Mouse (Mus musculus) hindbrain, embryonic 15.5 days (tissue): ENCODE measurements around the gene Nav2. TPM values are rescaled to one million over a fixed set of nuclear protein-coding genes. Genes with fewer than 3 reads are reported as not detected.

Source experiments
- ATAC-seq: fragments of 200-750 bp; cut with Nextera tagmentation; 2 replicates; pipeline ENCODE4 v1.8.0; 2017; ENCODE audit warnings: low read depth, moderate number of reproducible peaks, moderate TSS enrichment; ENCODE audit not compliant: low FRiP score
- H3K27ac ChIP-seq: fragments of 300-500 bp; sonication (generic); replicated peaks from 2 replicates; pipeline ENCODE4 v1.5.1; 2015; ENCODE audit warnings: mild to moderate bottlenecking, inconsistent platforms
- H3K27me3 ChIP-seq: fragments of 300-500 bp; sonication (generic); 2 replicates; pipeline ENCODE4 v1.6.1; 2015; ENCODE audit warnings: control low read depth, inconsistent platforms
- H3K36me3 ChIP-seq: fragments of 300-500 bp; sonication (generic); 2 replicates; pipeline ENCODE4 v1.6.1; 2015; ENCODE audit warnings: control low read depth, inconsistent platforms
- H3K4me1 ChIP-seq: fragments of 300-500 bp; sonication (generic); replicated peaks from 2 replicates; pipeline ENCODE4 v1.6.1; 2015; ENCODE audit warnings: control low read depth, inconsistent platforms
- H3K4me2 ChIP-seq: fragments of 300-500 bp; sonication (generic); 2 replicates; pipeline ENCODE4 v1.6.1; 2015; ENCODE audit warnings: moderate library complexity, mild to moderate bottlenecking, inconsistent platforms
- H3K4me3 ChIP-seq: fragments of 300-500 bp; sonication (generic); 2 replicates; pipeline ENCODE4 v1.5.1; 2015; ENCODE audit warnings: mild to moderate bottlenecking, inconsistent platforms
- H3K9ac ChIP-seq: fragments of 300-500 bp; sonication (generic); 2 replicates; pipeline ENCODE4 v1.6.1; 2015; ENCODE audit warnings: inconsistent platforms
- H3K9me3 ChIP-seq: fragments of 300-500 bp; sonication (generic); 2 replicates; pipeline ENCODE4 v1.6.1; 2016; ENCODE audit warnings: control low read depth, inconsistent platforms
- WGBS: fragments of 180-500 bp; shearing (Covaris S2); methylation state at CpG from one replicate; pipeline ENCODE4 v1.1.7; 2015; 5-methylcytosine and 5-hydroxymethylcytosine counted together
- polyA plus RNA-seq: library from polyadenylated mRNA; unstranded; fragments of >200 nt; fragmentation: Nextera tagmentation; extraction: Ambion mirVana; gene quantifications from 2 replicates; pipeline ENCODE4 v1.2.1, GENCODE M21; 2015

Nav2 gene
- polyA plus RNA-seq, 1 experiment from 2014 or later: 24.7 TPM

- whole genome bisulfite sequencing: 32% methylated on average over 7 of the region's 7 CpGs
- peak overlapping the region; percentile 43; the same call in 1 of the 2 replicates for H3K27ac ChIP-seq
- no peak overlapping the region for H3K9ac ChIP-seq
- H3K27me3 ChIP-seq: no peaks in the 10 kb centered on the region
- no peak overlapping the region for H3K4me2 ChIP-seq
- H3K4me3 ChIP-seq: no peak overlapping the region
- 0 out of 2 replicates have a peak, but pooled peaks cover 13% of the 10 kb centered on the region for H3K4me1 ChIP-seq
- no peak for ATAC-seq
- no peaks in the 10 kb centered on the region for H3K36me3 ChIP-seq
- no peaks in the 10 kb centered on the region for H3K9me3 ChIP-seq
These were observed 301.0 kb downstream of the Nav2 start for GRCm38 (mm10) chr7:49209526-49209925.

- Histone ChIP-seq H3K9ac (no peak overlapping the region), H3K27me3 (no peaks in the 10 kb centered on the region), H3K27ac (no peak overlapping the region), H3K4me2 (no peak overlapping the region), H3K4me3 (no peak overlapping the region), H3K4me1 (0 out of 2 replicates have a peak, but pooled peaks cover 13% of the 10 kb centered on the region), H3K36me3 (no peaks in the 10 kb centered on the region), H3K9me3 (no peaks in the 10 kb centered on the region)
- 89% methylated on average over 8 of the region's 8 CpGs for WGBS
- no peak for ATAC-seq
These were observed 302.2 kb downstream of the Nav2 start for GRCm38 (mm10) chr7:49210721-49211120.

GRCm38 (mm10) chr7:49213011-49213410, 304.5 kb downstream of the Nav2 start:
- H3K4me2 ChIP-seq: no peak overlapping the region
- no peaks in the 10 kb centered on the region for H3K36me3 ChIP-seq
- H3K4me3 ChIP-seq: no peak overlapping the region
- H3K9me3 ChIP-seq: no peaks in the 10 kb centered on the region
- ATAC-seq: no peak
- 0 out of 2 replicates have a peak, but pooled peaks cover 13% of the 10 kb centered on the region for H3K4me1 ChIP-seq
- 71% methylated on average over 4 of the region's 4 CpGs for WGBS
- H3K27ac ChIP-seq: no peak overlapping the region
- no peak overlapping the region for H3K9ac ChIP-seq
- H3K27me3 ChIP-seq: no peaks in the 10 kb centered on the region

GRCm38 (mm10) chr7:49217786-49218185, 309.3 kb downstream of the Nav2 start:
- Histone ChIP-seq H3K9ac (no peak overlapping the region), H3K9me3 (no peaks in the 10 kb centered on the region), H3K27ac (no peak overlapping the region), H3K36me3 (no peaks in the 10 kb centered on the region), H3K4me3 (no peak overlapping the region), H3K27me3 (no peaks in the 10 kb centered on the region), H3K4me1 (peaks cover 10% of the 10 kb centered on the region), H3K4me2 (no peak overlapping the region)
- ATAC-seq: no peak
- WGBS: 79% methylated on average over 6 of the region's 6 CpGs

- no peaks in the 10 kb centered on the region for H3K27me3 ChIP-seq
- ATAC-seq: peak; percentile 19; the same call in 1 of the 2 replicates
- no peaks in the 10 kb centered on the region for H3K4me1 ChIP-seq
- H3K27ac ChIP-seq: no peak overlapping the region
- H3K9me3 ChIP-seq: no peaks in the 10 kb centered on the region
- WGBS: 73% methylated on average over 5 of the region's 5 CpGs
- H3K36me3 ChIP-seq: no peaks in the 10 kb centered on the region
- H3K4me2 ChIP-seq: no peak overlapping the region
- H3K4me3 ChIP-seq: no peak overlapping the region
- H3K9ac ChIP-seq: no peak overlapping the region
These were observed 317.2 kb downstream of the Nav2 start for GRCm38 (mm10) chr7:49225741-49226140.

GRCm38 (mm10) chr7:49232969-49233368, 324.5 kb downstream of the Nav2 start:
- WGBS: 90% methylated on average over 2 of the region's 2 CpGs
- no peak overlapping the region for H3K27ac ChIP-seq
- H3K27me3 ChIP-seq: no peaks in the 10 kb centered on the region
- H3K9ac ChIP-seq: no peak overlapping the region
- ATAC-seq: no peak
- H3K36me3 ChIP-seq: no peaks in the 10 kb centered on the region
- H3K4me2 ChIP-seq: no peak overlapping the region
- H3K4me3 ChIP-seq: no peak overlapping the region
- no peaks in the 10 kb centered on the region for H3K9me3 ChIP-seq
- peaks cover 17% of the 10 kb centered on the region for H3K4me1 ChIP-seq

- WGBS: 77% methylated on average over 8 of the region's 8 CpGs
- H3K27me3 ChIP-seq: no peaks in the 10 kb centered on the region
- no peak overlapping the region for H3K9ac ChIP-seq
- no peak overlapping the region for H3K4me2 ChIP-seq
- H3K36me3 ChIP-seq: no peaks in the 10 kb centered on the region
- no peak for ATAC-seq
- H3K9me3 ChIP-seq: no peaks in the 10 kb centered on the region
- H3K4me1 ChIP-seq: peaks cover 17% of the 10 kb centered on the region
- no peak overlapping the region for H3K27ac ChIP-seq
- H3K4me3 ChIP-seq: no peak overlapping the region
These were observed 325.8 kb downstream of the Nav2 start for GRCm38 (mm10) chr7:49234288-49234687.

- Histone ChIP-seq H3K9me3 (no peaks in the 10 kb centered on the region), H3K36me3 (no peaks in the 10 kb centered on the region), H3K9ac (no peak overlapping the region), H3K27ac (no peak overlapping the region; the same call in 1 of the 2 replicates), H3K4me1 (peaks cover 17% of the 10 kb centered on the region), H3K4me2 (no peak overlapping the region), H3K4me3 (no peak overlapping the region), H3K27me3 (no peaks in the 10 kb centered on the region)
- ATAC-seq: no peak
- 71% methylated on average over 9 of the region's 9 CpGs for WGBS
These were observed 326.8 kb downstream of the Nav2 start for GRCm38 (mm10) chr7:49235271-49235681.

- 88% methylated on average over 3 of the region's 3 CpGs for WGBS
- Histone ChIP-seq H3K9ac (no peak overlapping the region), H3K4me2 (no peak overlapping the region), H3K4me1 (peaks cover 17% of the 10 kb centered on the region), H3K4me3 (no peak overlapping the region), H3K27me3 (no peaks in the 10 kb centered on the region), H3K36me3 (no peaks in the 10 kb centered on the region), H3K9me3 (no peaks in the 10 kb centered on the region), H3K27ac (no peak overlapping the region)
- ATAC-seq: no peak
These were observed 327.3 kb downstream of the Nav2 start for GRCm38 (mm10) chr7:49235821-49236220.

GRCm38 (mm10) chr7:49240461-49240860, 331.9 kb downstream of the Nav2 start:
- Histone ChIP-seq H3K9me3 (no peaks in the 10 kb centered on the region), H3K36me3 (no peaks in the 10 kb centered on the region), H3K4me3 (no peak overlapping the region), H3K9ac (no peak overlapping the region), H3K27me3 (no peaks in the 10 kb centered on the region), H3K4me1 (peaks cover 15% of the 10 kb centered on the region), H3K27ac (no peak overlapping the region), H3K4me2 (no peak overlapping the region)
- ATAC-seq: no peak
- 88% methylated on average over 7 of the region's 7 CpGs for whole genome bisulfite sequencing

- WGBS: 59% methylated on average over 3 of the region's 3 CpGs
- no peak overlapping the region for H3K9ac ChIP-seq
These were observed 332.8 kb downstream of the Nav2 start for GRCm38 (mm10) chr7:49241229-49241751.

GRCm38 (mm10) chr7:49242261-49242660, 333.7 kb downstream of the Nav2 start:
- Histone ChIP-seq H3K36me3 (no peaks in the 10 kb centered on the region), H3K9ac (no peak overlapping the region), H3K27me3 (no peaks in the 10 kb centered on the region), H3K4me3 (no peak overlapping the region), H3K4me2 (no peak overlapping the region), H3K4me1 (peaks cover 18% of the 10 kb centered on the region), H3K27ac (no peak overlapping the region), H3K9me3 (no peaks in the 10 kb centered on the region)
- ATAC-seq: no peak
- WGBS: 51% methylated on average over 5 of the region's 5 CpGs

More at GRCm38 (mm10) chr7:49241229-49241751, 332.8 kb downstream of the Nav2 start:
- H3K36me3 ChIP-seq: no peaks in the 10 kb centered on the region
- H3K27me3 ChIP-seq: no peaks in the 10 kb centered on the region
- ATAC-seq: no peak
- no peak overlapping the region for H3K4me2 ChIP-seq
- H3K9me3 ChIP-seq: no peaks in the 10 kb centered on the region
- no peak overlapping the region for H3K27ac ChIP-seq
- H3K4me1 ChIP-seq: peaks cover 16% of the 10 kb centered on the region
- H3K4me3 ChIP-seq: no peak overlapping the region

- Histone ChIP-seq H3K27me3 (no peaks in the 10 kb centered on the region), H3K4me2 (no peak overlapping the region), H3K9me3 (no peaks in the 10 kb centered on the region), H3K27ac (no peak overlapping the region), H3K4me1 (peaks cover 26% of the 10 kb centered on the region), H3K9ac (no peak overlapping the region), H3K4me3 (no peak overlapping the region), H3K36me3 (no peaks in the 10 kb centered on the region)
- WGBS: 90% methylated on average over 4 of the region's 4 CpGs
- ATAC-seq: no peak
These were observed 334.6 kb downstream of the Nav2 start for GRCm38 (mm10) chr7:49243079-49243478.
